Mouse (Mus musculus) forebrain, postnatal 0 days (tissue): Measurements from ENCODE around the gene Recql5. TPM values are rescaled to one million over a fixed set of nuclear protein-coding genes. Genes with fewer than 3 reads are reported as not detected.

Source experiments
- ATAC-seq: fragments of 200-750 bp; cut with Nextera tagmentation; 2 replicates; pipeline ENCODE4 v1.8.0; 2017; ENCODE audit warnings: mild to moderate bottlenecking, moderate library complexity
- DNase-seq: peaks from one replicate; pipeline ENCODE4 v3.0.0-alpha.2; 2015
- H3K27ac ChIP-seq: fragments of 300-500 bp; sonication (generic); 2 replicates; pipeline ENCODE4 v1.5.1; 2014; ENCODE audit warnings: low read depth, mild to moderate bottlenecking, antibody characterized with exemption, low read length, moderate library complexity, mixed read lengths
- H3K27me3 ChIP-seq: fragments of 300-500 bp; sonication (generic); 2 replicates; pipeline ENCODE4 v1.6.1; 2014; ENCODE audit warnings: mild to moderate bottlenecking, low read length, mixed read lengths; ENCODE audit not compliant: insufficient read depth
- H3K36me3 ChIP-seq: fragments of 300-500 bp; sonication (generic); 2 replicates; pipeline ENCODE4 v1.6.1; 2014; ENCODE audit warnings: mild to moderate bottlenecking, moderate library complexity; ENCODE audit not compliant: insufficient read depth
- H3K4me1 ChIP-seq: fragments of 300-500 bp; sonication (generic); 2 replicates; pipeline ENCODE4 v1.6.1; 2014; ENCODE audit warnings: antibody characterized with exemption; ENCODE audit not compliant: insufficient read depth
- H3K4me2 ChIP-seq: fragments of 300-500 bp; sonication (generic); 2 replicates; pipeline ENCODE4 v1.6.1; 2014; ENCODE audit warnings: low read depth, mild to moderate bottlenecking, moderate library complexity
- H3K4me3 ChIP-seq: fragments of 300-500 bp; sonication (generic); 2 replicates; pipeline ENCODE4 v1.5.1; 2014; ENCODE audit warnings: low read depth, low read length, mixed read lengths
- H3K9ac ChIP-seq: fragments of 300-500 bp; sonication (generic); 2 replicates; pipeline ENCODE4 v1.6.1; 2014; ENCODE audit warnings: mild to moderate bottlenecking
- H3K9me3 ChIP-seq: fragments of 300-500 bp; sonication (generic); 2 replicates; pipeline ENCODE4 v1.6.1; 2016; ENCODE audit warnings: low read length
- CTCF ChIP-seq: sonication (generic); IDR thresholded peaks from 2 replicates; pipeline ENCODE4 v1.5.1; 2016; ENCODE audit warnings: antibody characterized with exemption, control low read depth, low read depth
- WGBS: fragments of 180-500 bp; shearing (Covaris S2); extraction: QIAGEN DNeasy Blood & Tissue Kit; methylation state at CpG from one replicate; pipeline ENCODE4 v1.1.7; 2014; 5-methylcytosine and 5-hydroxymethylcytosine counted together
- polyA plus RNA-seq: library from polyadenylated mRNA; unstranded; fragments of >200 nt; fragmentation: Nextera tagmentation; extraction: Ambion mirVana; gene quantifications from 2 replicates; pipeline ENCODE4 v1.2.1, GENCODE M21; 2015
- total RNA-seq: library from RNA; depleted of rRNA; stranded (reverse); fragments of >200 nt; gene quantifications from 2 replicates; pipeline ENCODE4 v1.2.3, GENCODE M21; 2014

The Recql5 gene
- total and polyA plus RNA-seq, 2 experiments from 2014 or later, result 8.4 to 18.9 TPM

DNA sequence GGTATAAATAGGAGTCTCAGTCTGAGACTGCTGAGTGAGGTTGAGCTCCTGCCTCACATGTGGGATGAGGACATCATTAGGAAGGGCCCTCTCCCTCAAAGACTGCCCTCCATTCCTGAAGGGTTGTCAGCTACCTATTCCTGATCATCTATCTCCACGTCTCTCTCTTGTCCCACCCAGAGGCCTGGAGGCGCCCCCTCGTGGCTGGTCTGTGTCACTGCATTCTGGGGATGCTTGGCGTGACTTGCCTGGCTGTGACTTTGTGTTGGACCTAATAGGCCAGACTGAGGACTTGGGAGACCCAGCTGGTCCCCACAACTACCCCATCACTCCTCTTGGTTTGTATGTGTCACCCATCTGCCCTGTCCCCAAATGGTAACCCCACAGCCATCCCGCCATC, 52.3 kb downstream of the Recql5 start:
- Histone ChIP-seq H3K27ac (no peak overlapping the region), H3K27me3 (no peaks in the 10 kb centered on the region; the same call in 1 of the 2 replicates), H3K4me1 (no peaks in the 10 kb centered on the region), H3K9me3 (no peaks in the 10 kb centered on the region), H3K36me3 (no peaks in the 10 kb centered on the region), H3K4me3 (no peak overlapping the region), H3K4me2 (no peak overlapping the region), H3K9ac (no peak overlapping the region)
- ATAC-seq (no peak), DNase-seq (no peak)
- WGBS, result 30% methylated on average over 5 of the region's 5 CpGs
- TF ChIP-seq CTCF, result peak; percentile 55

- WGBS, result 77% methylated on average over 8 of the region's 8 CpGs
- no peak overlapping the region for H3K4me2 ChIP-seq
- no peak overlapping the region for H3K9ac ChIP-seq
- H3K4me3 ChIP-seq, result no peak overlapping the region
- TF ChIP-seq CTCF, result no peak
- no peak overlapping the region for H3K27ac ChIP-seq
- ATAC-seq (no peak), DNase-seq (no peak)
- H3K4me1 ChIP-seq, result no peaks in the 10 kb centered on the region
- H3K9me3 ChIP-seq, result no peaks in the 10 kb centered on the region
- no peaks in the 10 kb centered on the region for H3K36me3 ChIP-seq
- H3K27me3 ChIP-seq, result no peaks in the 10 kb centered on the region; the same call in 1 of the 2 replicates
Observed at GRCm38 (mm10) chr11:115878071-115878470, 55.2 kb downstream of the Recql5 start.

- no peak for TF ChIP-seq CTCF
- no peak overlapping the region for H3K4me3 ChIP-seq
- H3K4me2 ChIP-seq, result no peak overlapping the region
- H3K36me3 ChIP-seq, result no peaks in the 10 kb centered on the region
- H3K27me3 ChIP-seq, result no peaks in the 10 kb centered on the region; the same call in 1 of the 2 replicates
- ATAC-seq (no peak), DNase-seq (no peak)
- 71% methylated on average over 6 of the region's 6 CpGs for WGBS
- H3K9me3 ChIP-seq, result no peaks in the 10 kb centered on the region
- H3K9ac ChIP-seq, result no peak overlapping the region
- H3K27ac ChIP-seq, result no peak overlapping the region
- no peaks in the 10 kb centered on the region for H3K4me1 ChIP-seq
Observed at GRCm38 (mm10) chr11:115877174-115877755, 56.0 kb downstream of the Recql5 start.

GRCm38 (mm10) chr11:115876438-115876837, 56.8 kb downstream of the Recql5 start:
- Histone ChIP-seq H3K27ac (no peak overlapping the region), H3K9ac (no peak overlapping the region), H3K4me1 (no peaks in the 10 kb centered on the region), H3K4me2 (no peak overlapping the region), H3K36me3 (no peaks in the 10 kb centered on the region), H3K4me3 (no peak overlapping the region), H3K27me3 (no peaks in the 10 kb centered on the region; the same call in 1 of the 2 replicates), H3K9me3 (no peaks in the 10 kb centered on the region)
- WGBS, result 77% methylated on average over 5 of the region's 5 CpGs
- 0 out of 2 replicates have a peak, but pooled peaks have one; percentile 13 for TF ChIP-seq CTCF
- DNase-seq (no peak), ATAC-seq (no peak)

GRCm38 (mm10) chr11:115875935-115876334, 57.3 kb downstream of the Recql5 start:
- 90% methylated on average over 3 of the region's 3 CpGs for WGBS

DNA sequence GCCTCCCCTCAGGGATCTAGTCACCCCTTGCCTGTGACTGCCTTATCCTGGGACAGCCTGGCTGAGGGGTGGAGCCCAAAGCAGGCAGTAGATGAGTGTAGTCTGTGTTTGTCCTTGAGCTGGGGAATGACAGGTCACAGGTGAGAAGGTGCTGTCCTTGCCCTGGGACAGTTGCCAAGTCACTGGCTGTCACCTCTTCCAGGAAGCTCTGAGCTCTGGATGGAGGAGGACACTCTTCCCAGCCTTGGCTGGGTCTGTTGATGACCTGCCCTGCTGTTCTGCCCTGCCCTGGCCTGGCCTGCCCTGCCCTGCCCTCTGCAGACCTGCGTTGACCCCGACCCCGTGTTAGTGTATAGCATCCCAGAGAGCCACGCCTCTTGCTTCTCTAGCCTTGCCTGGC, 60.8 kb downstream of the Recql5 start:
- 61% methylated on average over 4 of the region's 4 CpGs for WGBS
- no peak for DNase-seq

More at GRCm38 (mm10) chr11:115875935-115876334, 57.3 kb downstream of the Recql5 start:
- Histone ChIP-seq H3K9ac (no peak overlapping the region), H3K4me3 (no peak overlapping the region), H3K4me2 (no peak overlapping the region), H3K36me3 (no peaks in the 10 kb centered on the region), H3K9me3 (no peaks in the 10 kb centered on the region), H3K27ac (no peak overlapping the region), H3K27me3 (no peaks in the 10 kb centered on the region; the same call in 1 of the 2 replicates), H3K4me1 (no peaks in the 10 kb centered on the region)
- no peak for TF ChIP-seq CTCF
- ATAC-seq (no peak), DNase-seq (no peak)

GRCm38 (mm10) chr11:115869393-115869792, 63.9 kb downstream of the Recql5 start:
- Histone ChIP-seq H3K4me1 (no peaks in the 10 kb centered on the region), H3K9ac (no peak overlapping the region), H3K4me3 (no peak overlapping the region), H3K4me2 (no peak overlapping the region), H3K9me3 (no peaks in the 10 kb centered on the region), H3K27ac (no peak overlapping the region), H3K36me3 (no peaks in the 10 kb centered on the region), H3K27me3 (no peaks in the 10 kb centered on the region; the same call in 1 of the 2 replicates)
- ATAC-seq, result no peak
- WGBS, result 86% methylated on average over 8 of the region's 8 CpGs
- no peak for DNase-seq
- TF ChIP-seq CTCF, result no peak

More for the DNA sequence above, 60.8 kb downstream of the Recql5 start:
- no peak overlapping the region for H3K4me2 ChIP-seq
- TF ChIP-seq CTCF, result no peak
- no peaks in the 10 kb centered on the region; the same call in 1 of the 2 replicates for H3K27me3 ChIP-seq
- H3K27ac ChIP-seq, result no peak overlapping the region
- no peak overlapping the region for H3K9ac ChIP-seq
- H3K36me3 ChIP-seq, result no peaks in the 10 kb centered on the region
- no peak for ATAC-seq
- H3K9me3 ChIP-seq, result no peaks in the 10 kb centered on the region
- H3K4me3 ChIP-seq, result no peak overlapping the region
- no peaks in the 10 kb centered on the region for H3K4me1 ChIP-seq
